Mouse (Mus musculus) MEL (cell line): Measurements from ENCODE around the gene Pmfbp1. TPM values are rescaled to one million over a fixed set of nuclear protein-coding genes. Genes with fewer than 3 reads are reported as not detected.

Source experiments
- DNase-seq: peaks from one replicate; pipeline ENCODE4 v3.0.0; 2011; ENCODE audit warnings: low read depth, low spot score
- H3K27ac ChIP-seq: 2 replicates; pipeline ENCODE4 v1.5.1; 2012; ENCODE audit warnings: low read depth, mild to moderate bottlenecking, control low read depth, low read length, moderate library complexity; ENCODE audit not compliant: control insufficient read depth
- H3K27me3 ChIP-seq, 2 experiments: fragments of 150-350 bp in 1 of 2; sonication (generic) in 1 of 2; 2 replicates each; pipeline ENCODE4 v1.6.1; 2012; ENCODE audit warnings: low read length in 2 of 2, mild to moderate bottlenecking in 2 of 2, improper control_type of control experiment in 1 of 2, moderate library complexity in 1 of 2; ENCODE audit not compliant: insufficient read depth in 2 of 2, control insufficient read depth in 1 of 2
- H3K36me3 ChIP-seq, 2 experiments: 2 replicates each; pipeline ENCODE4 v1.6.1; 2012 to 2014; ENCODE audit warnings: low read length in 2 of 2, improper control_type of control experiment in 1 of 2, inconsistent platforms in 1 of 2, mild to moderate bottlenecking in 1 of 2; ENCODE audit not compliant: insufficient read depth in 2 of 2, control insufficient read depth in 1 of 2
- H3K4me1 ChIP-seq, 2 experiments: fragments of 150-350 bp in 1 of 2; sonication (generic) in 1 of 2; 2 replicates each; pipeline ENCODE4 v1.6.1; 2012; ENCODE audit warnings: low read length in 2 of 2, improper control_type of control experiment in 1 of 2, mild to moderate bottlenecking in 1 of 2; ENCODE audit not compliant: insufficient read depth in 2 of 2, control insufficient read depth in 1 of 2
- H3K4me3 ChIP-seq, 2 experiments: fragments of 150-350 bp in 1 of 2; sonication (generic) in 1 of 2; 2 replicates each; pipeline ENCODE4 v1.5.1; 2012; ENCODE audit warnings: low read depth in 2 of 2, low read length in 2 of 2, mild to moderate bottlenecking in 2 of 2, moderate library complexity in 2 of 2, control low read depth in 1 of 2, improper control_type of control experiment in 1 of 2; ENCODE audit not compliant: control insufficient read depth in 1 of 2, insufficient read depth in 1 of 2
- H3K79me2 ChIP-seq: 2 replicates; pipeline ENCODE4 v1.6.1; 2012; ENCODE audit warnings: mild to moderate bottlenecking, low read length, moderate library complexity; ENCODE audit not compliant: control insufficient read depth, poor library complexity, insufficient read depth
- H3K9ac ChIP-seq: 2 replicates; pipeline ENCODE4 v1.6.1; 2012; ENCODE audit warnings: low read depth, mild to moderate bottlenecking, control low read depth, low read length, moderate library complexity; ENCODE audit not compliant: control insufficient read depth, poor library complexity, severe bottlenecking
- H3K9me3 ChIP-seq: fragments of 150-350 bp; sonication (generic); replicated peaks from 2 replicates; pipeline ENCODE4 v1.6.1; 2012; ENCODE audit warnings: mild to moderate bottlenecking, low read length, improper control_type of control experiment, moderate library complexity; ENCODE audit not compliant: insufficient read depth
- CHD1 ChIP-seq: IDR thresholded peaks from 2 replicates; pipeline ENCODE4 v1.6.1; 2012; ENCODE audit warnings: low read depth, mild to moderate bottlenecking, inconsistent platforms, low read length, improper control_type of control experiment
- CHD2 ChIP-seq: IDR thresholded peaks from 2 replicates; pipeline ENCODE4 v1.6.1; 2011; ENCODE audit warnings: low read length, improper control_type of control experiment
- CTCF ChIP-seq, 3 experiments: IDR thresholded peaks in 2 of 3; conservative IDR thresholded peaks in 1 of 3; 2 replicates each; pipeline ENCODE4 v1.5.1; 2011 to 2012; ENCODE audit warnings: low read length in 3 of 3, low read depth in 2 of 3, mild to moderate bottlenecking in 2 of 3, improper control_type of control experiment in 1 of 3, inconsistent platforms in 1 of 3, mixed read lengths in 1 of 3, moderate library complexity in 1 of 3; ENCODE audit not compliant: control insufficient read depth in 1 of 3, insufficient read depth in 1 of 3, poor library complexity in 1 of 3, severe bottlenecking in 1 of 3
- E2F4 ChIP-seq: IDR thresholded peaks from 2 replicates; pipeline ENCODE4 v1.6.1; 2011; ENCODE audit warnings: low read depth, low read length, improper control_type of control experiment, borderline replicate concordance
- ELF1 ChIP-seq: IDR thresholded peaks from 2 replicates; pipeline ENCODE4 v1.6.1; 2014; ENCODE audit warnings: low read depth, mild to moderate bottlenecking, inconsistent platforms, low read length, improper control_type of control experiment, moderate library complexity
- MAZ ChIP-seq: IDR thresholded peaks from 2 replicates; pipeline ENCODE4 v1.6.1; 2012; ENCODE audit warnings: low read depth, mild to moderate bottlenecking, inconsistent platforms, low read length, improper control_type of control experiment
- MYB ChIP-seq: IDR thresholded peaks from 2 replicates; pipeline ENCODE4 v1.6.1; 2011; ENCODE audit warnings: mild to moderate bottlenecking, low read depth, low read length, improper control_type of control experiment
- MYC ChIP-seq: IDR thresholded peaks from 2 replicates; pipeline ENCODE4 v1.6.1; 2011; ENCODE audit warnings: low read depth, mild to moderate bottlenecking, low read length, improper control_type of control experiment, moderate library complexity
- NELFE ChIP-seq: IDR thresholded peaks from 2 replicates; pipeline ENCODE4 v1.6.1; 2011; ENCODE audit warnings: low read depth, low read length, improper control_type of control experiment
- POLR2A ChIP-seq, 2 experiments: IDR thresholded peaks; 2 replicates each; pipeline ENCODE4 v1.6.1; 2011 to 2012; ENCODE audit warnings: low read length in 2 of 2, mild to moderate bottlenecking in 2 of 2, control low read depth in 1 of 2, improper control_type of control experiment in 1 of 2, low read depth in 1 of 2, moderate library complexity in 1 of 2; ENCODE audit not compliant: control insufficient read depth in 1 of 2, insufficient read depth in 1 of 2, poor library complexity in 1 of 2
- POLR2AphosphoS2 ChIP-seq: IDR thresholded peaks from 2 replicates; pipeline ENCODE4 v1.6.1; 2011; ENCODE audit warnings: low read length, improper control_type of control experiment
- POLR2AphosphoS5 ChIP-seq: IDR thresholded peaks from 2 replicates; pipeline ENCODE4 v1.6.1; 2012; ENCODE audit warnings: low read depth, borderline replicate concordance, mild to moderate bottlenecking, inconsistent platforms, low read length, moderate library complexity, mixed read lengths
- RAD21 ChIP-seq: IDR thresholded peaks from 2 replicates; pipeline ENCODE4 v1.6.1; 2011; ENCODE audit warnings: mild to moderate bottlenecking, low read depth, low read length, improper control_type of control experiment
- SIN3A ChIP-seq: IDR thresholded peaks from 2 replicates; pipeline ENCODE4 v1.6.1; 2012; ENCODE audit warnings: low read length, improper control_type of control experiment, inconsistent platforms
- TCF12 ChIP-seq: IDR thresholded peaks from 2 replicates; pipeline ENCODE4 v1.6.1; 2014; ENCODE audit warnings: low read depth, mild to moderate bottlenecking, inconsistent platforms, low read length, improper control_type of control experiment, moderate library complexity
- USF1 ChIP-seq: IDR thresholded peaks from 2 replicates; pipeline ENCODE4 v1.6.1; 2014; ENCODE audit warnings: low read depth, mild to moderate bottlenecking, inconsistent platforms, low read length, improper control_type of control experiment, moderate library complexity
- ZMIZ1 ChIP-seq: IDR thresholded peaks from 2 replicates; pipeline ENCODE4 v1.6.1; 2012; ENCODE audit warnings: low read depth, mild to moderate bottlenecking, inconsistent platforms, low read length, improper control_type of control experiment, moderate library complexity
- ZNF384 ChIP-seq: IDR thresholded peaks from 2 replicates; pipeline ENCODE4 v1.6.1; 2012; ENCODE audit warnings: low read depth, mild to moderate bottlenecking, inconsistent platforms, low read length, improper control_type of control experiment
- polyA plus RNA-seq, 2 experiments: library from polyadenylated mRNA; stranded (reverse) in 1 of 2; unstranded in 1 of 2; fragments of >175 nt in 1 of 2; fragments of >200 nt in 1 of 2; gene quantifications; 2 replicates each; pipeline versions ENCODE4 v1.2.1 to v1.2.4; 2012; ENCODE audit warnings: low replicate concordance in 2 of 2, low read depth in 1 of 2; ENCODE audit not compliant: insufficient read length in 2 of 2, insufficient read depth in 1 of 2, missing spikeins in 1 of 2
- total RNA-seq: library from RNA; depleted of rRNA; stranded (reverse); fragments of 300-350 nt; gene quantifications from 2 replicates; pipeline ENCODE4 v1.2.3, GENCODE M21; 2012

Pmfbp1 gene
- total and polyA plus RNA-seq, 3 experiments: 0.23 to 0.40 TPM; not detected in 1

DNA sequence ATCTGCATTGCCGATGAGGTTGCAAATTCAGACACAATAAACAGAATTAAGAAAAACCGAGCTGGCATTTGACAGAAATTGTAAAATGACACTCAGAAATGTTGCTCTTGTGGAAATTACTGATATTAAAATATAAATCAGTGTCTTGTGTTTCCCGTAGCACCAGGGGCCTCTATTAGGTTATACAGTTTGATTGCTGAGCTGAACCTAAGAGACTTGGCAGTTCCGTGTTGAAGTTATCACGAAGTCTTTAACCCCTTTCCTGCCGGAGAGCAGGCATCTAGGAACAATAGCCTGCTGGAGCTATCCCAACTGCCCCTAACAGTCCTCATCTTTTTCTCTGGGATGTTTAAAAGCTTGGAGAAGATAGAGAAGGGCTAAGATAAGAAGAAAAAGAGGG, 8.3 kb upstream of the Pmfbp1 start:
- Histone ChIP-seq H3K36me3 (no peaks in the 10 kb centered on the region), H3K9me3 (no peaks in the 10 kb centered on the region), H3K79me2 (no peaks in the 10 kb centered on the region), H3K4me1 (no peaks in the 10 kb centered on the region), H3K4me3 (no peak overlapping the region), H3K27ac (no peak overlapping the region), H3K27me3 (no peaks in the 10 kb centered on the region), H3K9ac (no peak overlapping the region)
- TF ChIP-seq ELF1: no peak
- TF ChIP-seq ZNF384: no peak
- TF ChIP-seq CTCF (IDR thresholded peaks at IDR 0.05 in 2 of 3, conservative IDR thresholded peaks at IDR 0.05 in 1 of 3; ENCODE audit: control insufficient read depth in 1 of 3, insufficient read depth in 1 of 3, low read depth in 2 of 3, low read length in 3 of 3, poor library complexity in 1 of 3, severe bottlenecking in 1 of 3): no peak
- TF ChIP-seq POLR2AphosphoS5: no peak
- no peak for TF ChIP-seq MAZ
- no peak for TF ChIP-seq MYC
- no peak for TF ChIP-seq POLR2AphosphoS2
- no peak for TF ChIP-seq MYB
- no peak for DNase-seq

DNA sequence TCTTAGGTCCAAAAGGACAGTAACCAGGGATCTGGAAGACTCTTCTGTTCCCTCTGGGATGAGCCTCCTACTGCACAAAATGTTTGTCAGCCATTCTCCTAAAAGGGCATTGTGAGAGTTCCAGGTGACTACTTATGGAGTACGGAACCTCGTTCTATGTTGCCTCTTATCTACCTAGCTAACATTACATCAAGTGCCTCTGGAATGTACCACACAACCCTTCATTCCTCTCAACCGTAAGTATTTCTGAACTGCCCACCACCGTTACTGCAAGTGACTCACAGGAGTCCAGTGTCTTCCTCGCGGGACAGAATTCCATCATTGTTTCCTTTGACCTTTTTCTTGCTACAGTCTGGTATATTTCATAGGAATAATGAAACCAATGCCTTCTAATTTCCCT, 1.0 kb upstream of the Pmfbp1 start:
- no peak for DNase-seq
- Histone ChIP-seq H3K79me2 (no peaks in the 10 kb centered on the region), H3K9me3 (no peaks in the 10 kb centered on the region), H3K4me1 (no peaks in the 10 kb centered on the region), H3K9ac (no peak overlapping the region), H3K27me3 (no peaks in the 10 kb centered on the region), H3K27ac (no peak overlapping the region), H3K4me3 (no peak overlapping the region), H3K36me3 (no peaks in the 10 kb centered on the region)
- TF ChIP-seq CHD1 (no peak), CHD2 (no peak), ZNF384 (no peak), SIN3A (no peak), TCF12 (no peak), USF1 (no peak), RAD21 (no peak), MYB (no peak)

DNA sequence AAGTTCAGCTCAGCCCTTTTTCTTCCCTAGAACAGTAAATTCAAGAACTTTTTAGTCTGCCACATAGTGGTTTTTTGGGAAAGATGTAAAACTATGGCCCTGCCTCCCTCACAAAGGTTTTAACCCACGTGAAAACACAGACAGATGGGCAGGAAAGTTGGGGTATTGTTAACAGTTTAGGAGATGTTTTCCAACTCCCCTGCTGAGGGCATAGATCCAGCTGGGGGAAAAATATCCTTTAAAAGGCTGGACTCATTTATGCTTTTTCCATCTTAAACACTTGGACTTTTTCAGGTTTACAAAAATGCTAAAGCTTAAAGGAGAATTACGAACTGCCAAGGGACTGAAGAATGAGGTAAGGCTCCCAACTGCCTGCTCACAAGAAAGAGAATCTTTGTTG, 774 bp downstream of the Pmfbp1 start:
- no peaks in the 10 kb centered on the region for H3K9me3 ChIP-seq
- no peak overlapping the region for H3K9ac ChIP-seq
- H3K79me2 ChIP-seq: no peaks in the 10 kb centered on the region
- TF ChIP-seq ZMIZ1: no peak
- TF ChIP-seq E2F4: no peak
- no peak for TF ChIP-seq ELF1
- TF ChIP-seq MYC: no peak
- TF ChIP-seq CTCF (IDR thresholded peaks at IDR 0.05 in 2 of 3, conservative IDR thresholded peaks at IDR 0.05 in 1 of 3; ENCODE audit: control insufficient read depth in 1 of 3, insufficient read depth in 1 of 3, low read depth in 2 of 3, low read length in 3 of 3, poor library complexity in 1 of 3, severe bottlenecking in 1 of 3): no peak
- TF ChIP-seq CHD2: no peak
- TF ChIP-seq POLR2A (IDR thresholded peaks at IDR 0.05; ENCODE audit: control insufficient read depth in 1 of 2, insufficient read depth in 1 of 2, low read depth in 1 of 2, low read length in 2 of 2, poor library complexity in 1 of 2): no peak
- no peak for TF ChIP-seq TCF12
- TF ChIP-seq NELFE: no peak
- no peaks in the 10 kb centered on the region for H3K27me3 ChIP-seq
- H3K27ac ChIP-seq: no peak overlapping the region
- H3K4me1 ChIP-seq: no peaks in the 10 kb centered on the region
- no peak overlapping the region for H3K4me3 ChIP-seq
- H3K36me3 ChIP-seq: no peaks in the 10 kb centered on the region
- no peak for DNase-seq
